Mouse (Mus musculus): Measurements from ENCODE around the gene Prr15l.
A peak's percentile ranks its signal among the peaks of the same experiment; 100 is the strongest.

The Prr15l gene

DNA sequence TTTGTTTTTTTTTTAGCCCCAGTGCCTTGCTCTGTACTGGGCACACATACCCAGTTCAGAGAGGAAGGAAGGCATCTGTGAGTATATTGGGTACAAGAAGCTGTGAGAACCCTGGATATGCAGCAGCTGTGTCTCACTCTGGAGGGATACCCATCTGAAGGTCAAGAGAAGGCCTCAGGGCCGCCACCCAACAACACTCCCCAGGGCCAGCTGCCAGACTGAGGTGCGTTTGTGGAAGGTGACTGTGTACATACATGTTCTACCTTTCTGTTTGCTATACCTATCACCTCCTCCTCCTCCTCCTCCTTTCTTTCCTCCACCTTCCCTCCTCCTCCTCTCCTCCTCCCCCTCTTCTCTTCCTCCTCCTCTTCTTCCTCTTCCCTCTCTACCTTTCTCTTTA lies at the start of gene Prr15l:
Gene Prr15l, plus strand, starts transcription at position 17 of the 400 bp plus-strand sequence.
- no peak for DNase-seq (ENCODE audit: inconsistent age in 2 of 2, low spot score in 1 of 2)

GRCm38 (mm10) chr11:96878715-96879114 lies 49.2 kb upstream of the Prr15l start:
- DNase-seq (ENCODE audit: inconsistent age in 2 of 2, low spot score in 1 of 2) = no peak

DNA sequence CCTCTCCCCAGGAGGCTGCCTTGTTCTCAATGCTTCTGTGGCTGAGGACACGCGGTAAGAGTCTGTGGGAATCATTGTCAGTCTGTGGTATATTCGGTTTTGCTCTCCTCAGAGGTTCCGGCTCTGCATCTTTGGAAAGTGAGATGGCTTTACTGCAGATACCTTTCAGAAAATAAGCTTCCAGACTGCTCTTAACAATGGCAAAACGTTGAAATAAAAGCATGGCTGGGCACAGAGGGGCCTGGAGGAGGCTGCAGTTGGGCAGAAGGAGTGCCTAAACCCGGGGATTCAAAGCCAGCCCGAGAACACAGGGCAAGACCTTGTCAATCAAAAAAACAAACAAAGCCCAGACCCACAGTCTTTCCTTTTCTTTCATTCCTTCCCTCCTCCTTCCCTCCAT lies 48.5 kb upstream of the Prr15l start:
- DNase-seq (ENCODE audit: inconsistent age in 2 of 2, low spot score in 1 of 2) = no peak

DNA sequence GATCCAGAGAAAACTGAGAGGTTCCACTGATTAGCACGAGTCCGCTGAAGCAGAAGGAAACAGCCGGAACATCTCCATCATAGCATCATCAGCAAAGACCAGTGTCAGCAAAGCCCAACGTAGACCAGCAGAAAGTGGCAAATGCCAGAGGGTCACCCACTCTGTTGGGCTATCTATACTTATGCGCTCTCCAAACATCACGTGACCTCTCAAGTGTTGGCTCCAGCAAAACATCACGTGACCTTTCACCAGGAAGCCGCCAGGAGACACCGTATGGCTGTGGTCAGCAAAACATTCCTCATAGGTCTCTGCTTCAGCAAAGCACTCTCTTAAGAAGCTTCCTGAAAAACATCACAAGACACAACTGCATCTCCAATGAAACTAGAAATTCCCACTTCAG lies 47.6 kb upstream of the Prr15l start:
- no peak for DNase-seq (ENCODE audit: inconsistent age in 2 of 2, low spot score in 1 of 2)

- no peak for DNase-seq (ENCODE audit: inconsistent age in 2 of 2, low spot score in 1 of 2)
Observed at GRCm38 (mm10) chr11:96885901-96886340, 42.0 kb upstream of the Prr15l start.

GRCm38 (mm10) chr11:96886942-96887546 lies 40.9 kb upstream of the Prr15l start:
- no peak for DNase-seq (ENCODE audit: inconsistent age in 2 of 2, low spot score in 1 of 2)

- DNase-seq (ENCODE audit: inconsistent age in 2 of 2, low spot score in 1 of 2) = no peak
Observed at GRCm38 (mm10) chr11:96891784-96892527, 35.9 kb upstream of the Prr15l start.

GRCm38 (mm10) chr11:96893203-96893842 lies 34.6 kb upstream of the Prr15l start:
- no peak for DNase-seq (ENCODE audit: inconsistent age in 2 of 2, low spot score in 1 of 2)

DNA sequence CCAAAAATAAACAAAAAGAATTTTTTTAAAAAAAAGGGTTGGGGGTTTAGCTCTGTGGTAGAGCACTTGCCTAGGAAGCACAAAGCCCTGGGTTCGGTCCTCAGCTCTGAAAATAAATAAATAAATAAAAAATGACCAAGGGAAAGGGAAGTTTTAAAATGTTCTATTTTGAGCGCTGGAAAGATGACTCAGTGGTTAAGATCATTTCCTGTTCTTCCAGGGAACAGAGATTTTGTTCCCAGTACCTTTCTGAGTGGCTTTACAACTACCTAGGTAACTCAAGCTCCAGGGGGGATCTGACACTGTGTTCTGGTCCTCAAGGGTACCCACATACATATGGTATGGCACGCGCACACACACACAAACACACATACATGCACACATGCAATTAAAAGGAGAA lies 32.0 kb upstream of the Prr15l start:
- no peak for DNase-seq (ENCODE audit: inconsistent age in 2 of 2, low spot score in 1 of 2)

- no peak for DNase-seq (ENCODE audit: inconsistent age in 2 of 2, low spot score in 1 of 2)
Observed at GRCm38 (mm10) chr11:96899449-96900306, 28.2 kb upstream of the Prr15l start.

DNA sequence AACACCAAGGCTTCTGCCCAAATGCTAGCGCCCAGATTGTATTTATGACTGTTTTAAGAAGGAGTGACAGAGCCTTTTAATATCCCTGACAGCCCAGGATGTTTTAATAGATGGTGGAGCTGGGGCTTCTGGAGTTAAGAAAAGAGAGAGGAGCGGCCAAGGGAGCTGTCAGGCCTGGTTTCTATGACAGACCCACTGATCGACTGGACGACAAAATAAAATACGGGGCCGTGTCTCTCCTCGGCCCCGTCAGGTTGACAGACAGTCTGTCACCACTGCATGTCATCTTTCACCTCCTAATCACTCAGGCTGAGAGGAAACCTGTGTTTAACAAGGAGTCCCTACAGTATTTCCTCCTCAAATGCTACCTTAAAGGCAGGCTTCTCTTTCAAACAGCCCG lies 26.6 kb upstream of the Prr15l start:
- DNase-seq (ENCODE audit: inconsistent age in 2 of 2, low spot score in 1 of 2) = no peak

GRCm38 (mm10) chr11:96902639-96903635 lies 25.0 kb upstream of the Prr15l start:
- DNase-seq (ENCODE audit: inconsistent age in 2 of 2, low spot score in 1 of 2) = peak in 1 of 2 experiments; percentile 54

GRCm38 (mm10) chr11:96906431-96907161 lies 21.3 kb upstream of the Prr15l start:
- peak in 1 of 2 experiments; percentile 54 for DNase-seq (ENCODE audit: inconsistent age in 2 of 2, low spot score in 1 of 2)

GRCm38 (mm10) chr11:96908594-96908993 lies 19.3 kb upstream of the Prr15l start:
- no peak for DNase-seq (ENCODE audit: inconsistent age in 2 of 2, low spot score in 1 of 2)

GRCm38 (mm10) chr11:96910003-96910402 lies 17.9 kb upstream of the Prr15l start:
- peak; percentile 81 to 92 for DNase-seq (ENCODE audit: inconsistent age in 2 of 2, low spot score in 1 of 2)

- no peak for DNase-seq (ENCODE audit: inconsistent age in 2 of 2, low spot score in 1 of 2)
Observed at GRCm38 (mm10) chr11:96912682-96913081, 15.2 kb upstream of the Prr15l start.

DNA sequence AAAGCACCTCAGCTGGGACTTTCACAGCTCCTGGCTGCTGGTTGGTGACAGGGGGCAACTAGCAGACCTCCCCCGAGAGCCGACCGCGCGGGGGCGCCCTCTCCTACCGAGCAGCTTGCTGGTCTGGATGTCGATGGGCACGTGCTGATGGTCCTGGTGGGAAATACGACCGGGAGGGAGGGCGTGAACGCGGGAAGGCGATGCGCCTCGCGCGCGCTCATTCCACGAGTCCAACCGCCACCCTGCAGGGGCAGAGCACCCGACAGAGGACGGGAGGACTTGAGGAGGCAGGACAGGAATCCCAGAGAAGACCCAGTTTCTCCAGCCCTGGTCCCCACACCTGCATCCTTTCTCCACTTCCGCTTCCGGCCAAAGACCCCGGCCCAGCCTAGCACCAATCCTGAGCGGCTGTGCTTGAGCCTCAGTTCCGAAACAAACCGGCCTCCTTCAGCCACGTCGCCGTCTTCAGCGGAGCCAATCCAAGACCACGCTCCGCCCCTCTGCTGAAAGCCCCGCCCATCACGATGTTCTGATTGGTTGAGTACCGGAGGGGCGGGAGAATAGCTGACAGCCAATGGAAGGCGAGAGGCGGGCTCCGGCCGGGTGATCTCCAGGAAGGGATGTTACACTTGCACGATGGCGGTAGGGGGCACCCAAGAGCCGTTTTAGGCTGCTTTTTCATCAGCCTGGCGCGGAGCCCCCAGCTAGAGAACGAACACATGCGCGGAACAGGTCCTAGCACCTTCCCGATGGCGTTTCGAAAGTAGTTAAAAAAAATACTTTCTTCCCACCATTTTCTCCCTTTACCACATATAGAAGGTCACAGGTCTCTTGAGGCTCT lies 11.6 kb upstream of the Prr15l start, which contains the start of gene Cdk5rap3:
Gene Cdk5rap3, minus strand, starts transcription at position 453 of the 841 bp plus-strand sequence.
- DNase-seq (ENCODE audit: inconsistent age in 2 of 2, low spot score in 1 of 2) = peak; percentile 99 to 100

DNA sequence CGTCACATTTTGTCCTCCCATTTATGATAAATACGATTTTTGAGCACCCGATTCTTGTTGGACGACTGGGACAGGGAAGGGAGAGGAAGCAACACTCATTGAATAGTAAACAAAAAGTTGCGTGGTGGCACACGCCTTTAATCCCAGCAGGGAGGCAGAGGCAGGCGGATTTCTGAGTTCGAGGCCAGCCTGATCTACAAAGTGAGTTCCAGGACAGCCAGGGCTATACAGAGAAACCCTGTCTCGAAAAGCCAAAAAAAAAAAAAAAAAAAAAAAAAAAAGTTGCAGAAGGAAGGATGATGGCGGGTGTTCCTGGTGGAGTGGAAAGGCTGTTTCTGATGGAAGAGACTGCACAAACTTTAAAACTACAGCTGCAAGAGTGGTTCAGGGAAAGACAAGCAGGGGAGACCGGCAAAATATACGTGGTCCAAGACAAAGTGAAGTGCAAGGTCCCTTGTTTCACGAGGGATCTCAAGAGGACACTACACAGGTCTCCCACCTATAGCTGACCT lies 11.0 kb upstream of the Prr15l start:
- peak in 1 of 2 experiments; percentile 52 for DNase-seq (ENCODE audit: inconsistent age in 2 of 2, low spot score in 1 of 2)

Measured in adrenal gland, adult (tissue).